Mouse (Mus musculus) right cerebral cortex, adult 2 months (tissue): ENCODE measurements around the gene Yeats2.
"Not testable (repeated sequence)": the region's sequence is repeated elsewhere in the genome, so short reads cannot be mapped to it uniquely, and the experiment has no call there.

Experiments used
- DNase-seq, 2 experiments: peaks; one replicate each; pipeline ENCODE4 v3.0.0; 2021 to 2022; ENCODE audit warnings: low spot score in 2 of 2

Yeats2 gene

DNA sequence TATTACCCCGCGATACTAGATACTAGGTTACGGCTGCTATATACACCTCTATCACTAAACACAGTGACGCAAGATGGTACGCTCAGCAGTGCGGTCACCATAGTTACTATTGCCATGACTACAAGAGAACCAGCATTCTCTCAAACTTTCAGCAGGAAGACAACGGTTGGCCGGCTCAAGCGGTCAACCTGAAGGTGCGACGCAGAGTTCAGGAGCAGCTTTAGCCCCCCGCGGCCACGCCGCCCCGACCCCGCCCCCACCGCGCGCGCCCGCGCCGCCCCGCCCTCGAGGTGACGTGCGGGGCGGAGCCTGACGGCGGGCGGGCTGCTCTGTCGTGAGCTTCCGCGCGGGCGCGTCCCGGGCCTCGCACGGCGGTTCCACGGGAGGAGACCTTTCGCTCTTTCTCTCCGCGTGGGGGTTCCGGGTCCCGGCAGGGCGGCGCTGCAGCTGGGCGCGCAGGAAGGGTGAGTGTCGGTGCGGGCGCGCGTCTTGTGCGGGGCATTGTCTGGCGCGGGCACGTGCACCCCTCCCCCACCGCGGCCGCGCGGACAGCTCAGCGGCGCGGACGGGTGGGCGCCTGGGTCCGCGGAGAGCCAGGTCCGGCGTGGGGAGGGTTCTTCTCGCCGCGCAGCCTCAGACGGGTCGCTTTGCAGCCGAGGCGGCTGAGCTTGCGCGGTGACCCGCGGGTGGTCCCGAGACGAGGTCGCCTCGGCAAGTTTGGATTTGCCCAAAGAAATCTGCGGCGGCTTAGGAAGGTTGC is at the start of gene Yeats2:
Yeats2 (plus strand) TSS at position 292 of the 760 bp plus-strand sequence.
- DNase-seq: peak; percentile 76 to 84

DNA sequence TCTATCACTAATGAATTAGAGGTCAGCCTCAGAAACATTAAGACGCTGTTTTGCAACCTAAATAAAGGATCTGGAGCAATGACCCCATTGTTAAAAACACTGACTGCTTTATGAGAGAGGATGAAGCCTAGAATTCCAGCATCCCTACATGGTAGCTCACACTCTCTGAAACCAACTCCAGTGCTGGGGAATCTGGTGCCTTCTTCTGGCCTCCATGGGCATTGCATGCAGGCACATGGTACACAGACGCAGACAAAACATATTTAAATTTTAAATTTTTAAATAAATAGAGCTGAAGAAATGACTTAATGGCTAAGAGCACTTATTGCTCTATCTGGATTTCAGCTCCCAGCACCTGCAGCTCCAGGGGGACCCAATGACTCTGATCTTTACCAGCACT is 44.9 kb upstream of the Yeats2 start:
- no peak for DNase-seq

DNA sequence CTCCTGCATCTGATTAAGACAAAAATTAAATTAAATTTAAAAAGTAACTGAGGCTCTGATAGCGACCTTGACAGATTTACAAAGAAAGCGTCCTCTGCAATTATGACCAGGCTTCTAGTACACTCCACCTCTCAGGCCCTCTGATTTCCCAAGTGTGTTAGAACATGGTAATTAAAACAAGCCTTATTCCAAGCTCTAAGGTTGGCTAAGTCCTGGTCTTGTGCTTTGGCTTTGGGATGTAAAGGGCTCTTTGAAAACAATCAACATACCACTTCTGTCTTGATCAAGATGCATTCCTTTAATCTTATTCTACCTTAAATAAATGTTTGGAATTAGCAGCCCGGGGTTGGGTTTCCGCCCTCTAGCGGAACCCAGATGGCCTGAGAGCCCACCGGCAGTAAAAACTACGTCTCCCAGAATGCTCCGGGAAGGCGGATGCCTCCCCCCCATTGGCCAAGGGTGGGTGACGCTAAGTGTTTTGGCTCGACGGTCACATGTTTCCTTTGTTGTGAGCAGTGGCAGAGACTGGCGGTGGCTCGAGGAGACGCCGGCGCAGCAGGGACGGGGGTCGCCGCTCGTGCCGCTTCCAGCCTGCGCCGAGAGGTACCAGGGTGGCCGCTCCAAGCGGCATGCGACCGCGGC is 43.7 kb upstream of the Yeats2 start, which contains the start of gene Klhl24:
Klhl24 (plus strand) TSS at position 474 of the 642 bp plus-strand sequence.
- peak; percentile 93 for DNase-seq

DNA sequence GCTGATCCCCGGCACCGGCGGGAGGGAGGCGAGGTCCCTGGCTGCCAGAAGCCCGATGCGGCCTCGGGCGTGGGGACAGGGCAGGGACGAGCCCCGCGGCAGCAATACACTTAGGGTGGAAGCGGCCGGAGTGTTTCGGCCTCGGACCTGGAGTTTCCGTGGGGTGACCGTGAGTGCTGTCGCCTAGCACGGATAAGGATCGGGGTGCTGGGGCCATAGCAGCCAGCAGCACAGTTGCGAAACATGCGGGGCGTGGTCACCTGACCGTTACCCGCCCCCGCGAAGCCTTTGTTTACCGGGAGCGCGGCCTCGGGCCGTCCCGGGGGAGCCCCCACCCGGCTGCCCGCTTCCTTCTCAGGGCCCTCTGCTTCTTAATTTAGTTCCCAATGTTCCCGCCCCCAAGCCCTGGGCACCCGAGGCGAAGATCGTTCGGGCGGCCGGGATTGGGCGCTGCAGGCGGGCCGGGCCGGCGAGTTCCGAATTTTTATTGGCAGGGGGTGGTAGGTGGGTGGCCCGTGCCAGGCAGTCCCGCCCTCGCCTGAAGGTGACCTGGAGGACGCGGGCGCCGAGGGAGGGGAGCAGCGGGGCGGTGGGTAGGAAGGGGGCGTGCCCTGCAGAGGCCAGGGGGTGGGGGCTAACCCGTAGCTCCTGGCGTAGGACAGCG is 43.0 kb upstream of the Yeats2 start:
- peak; percentile 86 to 89 for DNase-seq

DNA sequence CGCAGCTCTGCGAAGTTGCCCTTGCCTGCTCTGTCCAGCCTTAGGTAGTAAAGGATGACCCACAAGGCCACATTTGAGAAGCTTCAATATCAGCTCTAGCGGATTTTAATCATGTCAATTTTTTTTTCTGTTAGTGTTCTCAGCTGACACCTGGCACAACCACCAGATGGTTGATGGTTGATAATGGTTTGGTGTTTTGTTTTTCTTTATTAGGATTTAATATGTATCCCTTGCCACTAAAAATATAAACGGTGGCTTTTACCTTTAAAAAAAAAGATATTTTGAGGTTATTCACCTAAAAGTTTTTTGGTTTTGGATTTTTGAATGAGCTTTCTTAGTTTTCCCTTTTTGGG is 42.5 kb upstream of the Yeats2 start:
- no peak for DNase-seq

DNA sequence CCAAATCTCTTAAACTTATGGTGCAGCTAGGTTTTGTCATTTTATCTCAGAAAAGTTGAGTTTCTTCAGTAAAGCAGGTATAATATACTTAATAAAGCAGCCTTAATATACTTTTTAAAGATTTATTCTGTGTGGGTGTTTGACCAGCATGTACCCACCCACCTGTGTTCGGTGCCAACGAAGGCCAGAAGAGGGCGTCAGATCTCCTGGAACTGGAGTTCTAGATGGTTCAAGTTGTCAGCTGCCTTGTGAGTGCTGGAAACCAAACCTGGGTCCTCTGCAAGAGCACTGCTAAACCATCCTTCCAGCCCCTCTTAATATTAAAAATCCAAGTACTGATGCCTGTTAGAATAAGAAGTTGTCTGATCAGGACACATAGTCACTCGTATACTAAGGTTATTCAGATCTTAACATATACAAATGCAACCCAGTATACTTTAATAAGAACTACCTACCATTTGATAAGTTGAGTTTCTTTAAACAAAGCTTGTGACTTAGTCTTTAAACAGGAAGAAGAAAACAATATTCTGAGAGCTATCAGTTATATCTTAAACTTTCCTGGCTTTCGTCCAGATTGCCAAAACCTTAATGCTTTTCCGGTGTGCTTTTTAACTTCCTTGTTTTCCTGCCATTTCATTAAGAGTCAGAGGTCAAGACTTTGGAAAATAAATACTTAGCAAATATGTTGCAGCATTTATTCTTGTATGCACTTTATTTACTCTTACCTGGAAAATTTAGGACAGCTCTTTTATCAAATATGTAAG is 41.8 kb upstream of the Yeats2 start:
- no peak for DNase-seq

DNA sequence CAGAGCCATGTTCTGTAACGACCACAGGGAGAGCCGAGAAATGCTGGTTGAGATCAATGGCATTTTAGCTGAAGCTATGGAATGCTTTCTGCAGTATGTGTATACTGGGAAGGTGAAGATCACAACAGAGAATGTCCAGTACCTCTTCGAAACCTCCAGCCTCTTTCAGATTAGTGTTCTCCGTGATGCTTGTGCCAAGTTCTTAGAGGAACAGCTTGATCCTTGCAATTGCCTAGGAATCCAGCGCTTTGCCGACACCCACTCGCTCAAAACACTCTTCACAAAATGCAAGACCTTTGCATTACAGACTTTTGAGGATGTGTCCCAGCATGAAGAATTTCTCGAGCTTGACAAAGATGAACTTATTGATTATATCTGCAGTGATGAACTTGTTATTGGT is 33.9 kb upstream of the Yeats2 start:
- DNase-seq: peak in 1 of 2 experiments; percentile 25

DNA sequence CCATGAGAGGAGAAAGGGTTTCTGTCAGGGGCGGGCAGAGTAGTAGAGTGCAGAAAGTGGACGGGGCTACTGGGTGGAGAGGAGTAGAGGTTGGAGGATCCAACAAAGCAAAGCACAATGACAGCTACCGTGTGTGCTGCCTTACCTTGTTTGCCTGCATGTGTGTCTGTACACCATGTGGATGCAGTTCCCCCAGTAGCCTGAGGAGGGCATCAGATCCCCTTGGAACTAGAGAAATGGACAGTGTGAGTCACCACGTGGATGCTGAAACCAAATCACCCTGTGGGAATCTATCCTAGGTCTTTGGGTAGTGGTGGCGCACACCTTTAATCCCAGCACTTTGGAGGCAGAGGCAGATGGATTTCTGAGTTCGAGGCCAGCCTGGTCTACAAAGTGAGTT is 31.9 kb upstream of the Yeats2 start:
- no peak for DNase-seq

DNA sequence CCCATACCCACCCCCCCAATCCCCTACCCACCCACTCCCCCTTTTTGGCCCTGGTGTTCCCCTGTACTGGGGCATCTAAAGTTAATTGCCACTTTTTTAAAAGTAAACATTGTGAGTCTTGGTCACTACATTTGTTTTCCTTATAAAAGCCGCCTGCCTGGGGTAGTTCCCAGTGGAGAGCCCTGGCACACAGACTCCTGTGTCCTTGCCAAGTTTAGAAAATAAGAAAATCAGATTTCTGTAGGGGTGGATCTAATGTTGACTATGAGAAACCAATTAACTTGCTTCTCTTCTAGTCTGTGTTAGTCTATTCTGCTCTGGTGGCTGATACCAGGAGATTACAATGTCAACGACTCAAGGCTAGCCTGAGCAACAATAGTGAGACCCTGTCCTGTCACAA is 28.2 kb upstream of the Yeats2 start:
- DNase-seq: no peak

DNA sequence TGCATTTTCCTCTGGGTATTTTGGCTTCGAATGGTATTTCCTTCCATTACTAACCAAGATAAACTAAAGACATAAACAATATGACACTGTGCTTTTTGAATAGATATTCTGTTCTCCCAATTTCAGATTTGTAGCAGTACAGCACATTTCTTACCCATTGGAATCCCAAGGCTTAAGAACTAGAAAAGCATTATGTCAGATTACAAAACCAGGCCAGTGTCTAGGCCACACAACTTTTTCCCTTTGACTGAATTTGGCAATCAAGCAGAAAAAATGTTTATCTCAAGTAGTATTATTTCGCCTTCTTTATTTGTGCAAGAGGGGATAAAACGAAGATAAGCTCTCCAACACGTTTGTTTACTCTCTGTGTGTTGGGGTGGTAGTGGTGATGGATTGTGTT is 24.8 kb upstream of the Yeats2 start:
- no peak for DNase-seq

DNA sequence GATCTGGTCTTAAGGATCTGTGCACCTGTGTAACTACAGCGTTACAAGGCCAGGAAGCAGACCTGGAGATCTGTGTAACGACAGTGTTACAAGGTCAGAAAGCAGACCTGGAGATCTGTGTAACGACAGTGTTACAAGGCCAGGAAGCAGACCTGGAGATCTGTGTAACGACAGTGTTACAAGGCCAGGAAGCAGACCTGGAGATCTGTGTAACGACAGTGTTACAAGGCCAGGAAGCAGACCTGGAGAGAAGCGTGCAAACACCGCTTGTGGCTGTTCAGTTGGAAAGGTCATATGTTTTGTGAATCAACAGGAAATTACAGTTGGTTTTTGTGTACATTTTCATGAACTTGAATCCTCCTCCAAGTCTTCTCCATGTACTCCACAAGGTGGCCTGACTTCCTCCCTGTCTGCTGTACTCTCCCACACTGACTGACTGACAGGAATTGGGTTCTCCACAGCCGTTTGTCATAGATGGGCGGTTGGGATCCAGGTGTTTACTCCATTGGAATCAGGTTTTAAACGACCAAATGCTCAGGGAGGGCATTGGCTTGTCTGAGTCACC is 14.5 kb upstream of the Yeats2 start:
- not testable (repeated sequence) for DNase-seq

DNA sequence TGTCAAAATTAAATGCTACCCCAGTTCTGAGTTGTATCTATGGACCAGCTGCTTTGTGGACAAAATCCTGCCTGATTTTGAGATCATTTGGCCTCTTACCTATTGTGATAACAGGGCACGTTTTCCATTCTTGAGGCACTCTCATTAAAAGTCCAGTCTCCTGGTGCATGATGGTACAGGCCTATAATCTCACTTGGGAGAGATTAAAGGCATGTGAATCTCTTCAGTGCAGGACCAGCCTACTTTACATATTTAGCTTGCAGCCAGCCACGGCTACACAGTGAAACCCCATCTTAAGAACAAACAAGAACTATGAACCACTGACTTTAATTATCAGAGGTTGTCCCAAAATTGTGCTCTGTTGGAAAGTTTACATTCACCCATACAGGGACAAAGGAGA is 10.5 kb upstream of the Yeats2 start:
- no peak for DNase-seq

DNA sequence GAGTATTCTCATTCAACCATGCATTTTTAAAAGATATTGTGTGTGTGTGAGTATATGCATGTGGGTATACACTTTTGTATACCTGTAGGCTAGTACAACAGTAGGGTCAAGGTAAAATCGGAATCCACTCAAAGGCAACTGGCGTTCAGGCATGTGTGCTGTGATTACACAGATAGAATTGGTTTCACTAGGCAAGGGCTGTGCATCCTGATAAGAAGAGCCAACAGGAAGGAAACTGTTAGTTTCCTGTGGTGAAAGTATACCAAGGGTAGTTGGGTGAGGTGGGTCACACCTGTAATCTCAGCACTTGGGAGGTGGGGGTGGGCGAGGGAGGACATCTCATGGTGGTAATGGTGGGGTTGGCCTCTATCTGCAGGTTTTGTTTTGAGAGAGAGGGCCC is 3.7 kb downstream of the Yeats2 start:
- DNase-seq: no peak

DNA sequence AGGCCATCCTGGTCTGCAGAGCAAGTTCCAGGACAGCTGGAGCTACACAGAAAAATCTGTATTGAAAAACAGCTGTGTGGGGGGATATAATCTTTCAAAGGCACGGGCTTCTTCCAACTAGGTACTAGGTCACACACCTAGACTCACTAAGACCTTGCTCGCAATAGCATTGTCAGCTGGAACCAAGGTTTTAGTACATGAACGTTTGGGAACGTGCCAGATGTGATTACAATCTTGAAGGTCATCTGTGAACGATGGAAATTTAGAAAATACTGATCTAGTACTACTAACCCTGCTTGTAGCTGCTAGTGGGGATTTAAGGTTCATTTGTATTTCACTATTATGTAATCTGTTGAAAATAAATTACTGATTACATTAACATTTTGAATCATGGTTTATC is 11.1 kb downstream of the Yeats2 start:
- DNase-seq: no peak

DNA sequence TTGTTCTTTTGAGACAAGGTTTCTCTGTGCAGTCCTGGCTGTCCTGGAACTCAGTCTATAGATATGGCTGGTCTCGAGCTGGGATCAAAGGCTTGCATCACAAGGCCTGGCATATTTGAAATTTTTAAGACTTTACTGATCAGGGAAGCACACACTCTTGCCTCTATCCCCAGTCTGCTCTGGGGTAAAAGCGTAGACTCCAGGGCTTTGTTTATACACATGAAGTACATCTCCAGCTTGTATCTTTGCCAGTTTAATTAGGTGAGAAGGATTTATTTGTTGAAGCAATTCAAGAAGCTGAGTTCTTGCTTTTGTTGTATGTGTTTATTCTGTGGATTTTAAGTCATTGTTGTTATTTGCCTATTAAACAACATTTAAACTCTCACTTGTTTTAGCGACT is 12.9 kb downstream of the Yeats2 start:
- DNase-seq: no peak

DNA sequence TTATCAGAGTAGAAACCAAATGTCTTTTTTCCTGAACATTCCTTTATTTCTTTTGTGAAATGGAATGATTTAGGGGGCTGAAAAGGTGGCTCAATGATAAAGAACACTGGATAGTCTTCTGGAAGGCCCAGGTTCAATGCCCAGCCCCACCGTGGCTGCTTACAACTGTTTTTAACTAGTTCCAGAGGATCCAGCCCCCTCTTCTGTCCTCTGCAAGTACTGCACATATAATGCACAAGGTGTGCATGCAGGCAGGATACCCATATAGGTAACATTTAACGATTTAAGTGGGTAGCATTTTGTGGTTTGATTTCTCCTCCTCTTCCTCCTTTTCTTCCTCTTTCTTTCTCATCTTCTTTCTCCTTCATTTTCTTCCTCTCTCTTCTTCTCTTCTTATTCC is 19.3 kb downstream of the Yeats2 start:
- DNase-seq: no peak

DNA sequence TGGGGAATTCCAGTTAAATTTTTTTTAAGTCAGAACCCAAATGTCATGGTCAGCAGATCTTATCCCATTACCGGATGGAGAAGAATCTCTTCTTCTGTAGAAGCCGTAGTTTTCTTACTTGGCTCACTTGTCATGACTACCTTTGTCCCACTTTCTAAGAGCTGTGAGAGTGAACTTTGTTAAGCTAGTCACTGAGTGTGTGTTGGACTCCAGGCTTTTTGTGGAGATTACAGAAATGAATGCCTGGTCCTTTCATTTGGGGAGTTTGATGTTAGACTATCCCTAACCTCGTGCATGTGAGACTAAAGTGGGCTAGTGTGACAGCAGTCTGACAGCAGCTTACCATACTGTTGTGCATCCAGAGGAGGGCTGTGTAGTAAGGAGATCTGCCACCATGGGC is 28.2 kb downstream of the Yeats2 start:
- DNase-seq: no peak

DNA sequence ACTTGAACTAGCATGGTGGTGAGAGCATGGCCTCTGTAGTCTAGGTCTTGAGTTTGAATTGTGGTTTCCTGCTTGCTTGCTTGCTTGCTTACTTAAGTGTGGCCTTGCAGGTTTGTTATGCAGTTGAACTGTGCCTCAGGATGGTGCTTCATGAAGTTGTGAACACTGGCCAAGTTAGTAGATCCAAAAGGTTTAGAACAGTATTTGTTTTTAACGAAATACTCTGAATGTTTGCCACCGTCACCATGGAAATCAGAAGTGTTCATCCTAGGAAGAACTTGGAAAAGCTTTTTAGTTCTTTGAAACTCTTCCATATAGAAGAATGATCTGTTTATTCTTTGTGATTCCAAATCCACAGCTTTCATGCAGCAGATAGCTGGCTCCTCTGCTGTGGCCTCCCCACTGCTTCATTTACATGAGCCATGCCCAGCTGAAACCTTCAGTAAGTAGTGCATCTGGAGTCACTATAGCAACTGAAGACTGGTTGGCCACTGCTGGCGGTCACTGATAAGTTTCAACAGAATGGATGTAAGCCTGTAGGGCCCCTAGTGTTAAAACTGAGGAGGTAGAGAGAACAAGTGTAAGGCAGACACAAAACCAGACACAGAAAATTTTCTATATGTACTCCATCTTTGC is 28.7 kb downstream of the Yeats2 start:
- DNase-seq: no peak

DNA sequence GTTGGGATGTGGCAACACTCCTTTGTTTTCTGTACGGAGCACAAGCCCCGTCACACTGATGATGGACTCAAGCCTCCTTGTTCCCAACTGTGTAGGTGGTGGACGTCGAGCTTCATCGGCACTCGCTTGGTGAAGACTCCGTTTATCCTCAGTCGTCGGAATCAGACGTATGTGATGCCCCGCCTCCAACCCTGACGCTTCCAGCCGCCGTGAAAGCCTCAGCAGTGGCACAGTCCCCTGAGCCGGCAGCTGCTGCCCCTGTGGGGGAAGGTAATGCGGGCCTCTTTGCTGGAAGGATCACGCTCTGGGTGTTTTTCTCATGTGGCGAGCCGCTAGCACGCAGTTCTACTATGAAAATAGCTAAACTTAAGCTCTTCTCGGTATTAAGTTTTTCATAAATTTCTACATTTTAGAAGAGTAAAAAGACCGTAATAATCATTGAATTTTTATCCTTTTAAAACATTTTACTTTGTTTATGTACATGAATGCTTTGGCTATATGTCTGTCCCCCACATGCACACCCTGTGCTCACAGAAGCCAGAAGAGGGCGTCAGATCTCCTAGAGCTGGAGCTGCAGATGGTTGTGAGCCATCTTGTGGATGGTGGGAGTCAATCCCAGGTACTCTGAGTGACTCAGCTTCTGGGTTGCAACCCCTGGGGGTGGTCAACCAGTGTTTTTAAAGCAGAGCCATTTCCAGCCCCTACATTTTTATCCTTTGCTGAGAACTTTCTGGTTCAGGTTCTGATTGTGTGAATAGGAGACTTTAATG is 38.7 kb downstream of the Yeats2 start:
- no peak for DNase-seq

DNA sequence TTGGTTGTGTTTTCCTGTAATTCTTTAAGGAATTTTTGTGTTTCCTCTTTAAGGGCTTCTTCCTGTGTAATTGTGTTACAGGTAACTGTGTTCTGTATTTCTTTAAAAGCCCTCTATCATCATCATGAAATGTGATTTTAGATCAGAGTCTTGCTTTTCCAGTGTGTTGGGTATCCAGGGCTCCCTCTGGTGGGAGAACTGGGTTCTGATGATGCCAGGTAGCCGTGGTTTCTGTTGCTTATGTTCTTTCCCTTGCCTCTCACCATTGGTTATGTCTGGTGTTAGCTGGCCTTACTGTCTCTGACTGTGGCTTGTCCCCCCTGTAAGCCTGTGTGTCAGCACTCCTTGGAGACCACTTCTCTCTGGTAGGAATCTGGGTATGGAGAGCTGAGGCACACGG is 44.5 kb downstream of the Yeats2 start:
- peak in 1 of 2 experiments; percentile 49 for DNase-seq
